Mouse (Mus musculus) CH12.LX (cell line): ENCODE data around the gene Deup1. TPM values are rescaled to one million over a fixed set of nuclear protein-coding genes. Genes with fewer than 3 reads are reported as not detected.

Experiments used
- DNase-seq: peaks from one replicate; pipeline ENCODE4 v3.0.0-alpha.2; 2013; ENCODE audit errors: extremely low read depth
- H3K27ac ChIP-seq: 2 replicates; pipeline ENCODE4 v1.5.1; 2012; ENCODE audit warnings: low read depth, mild to moderate bottlenecking, control low read depth, moderate library complexity; ENCODE audit not compliant: insufficient read depth
- H3K27me3 ChIP-seq: replicated peaks from 2 replicates; pipeline ENCODE3; 2012; ENCODE audit warnings: inconsistent platforms
- H3K36me3 ChIP-seq, 2 experiments: replicated peaks in 1 of 2; 2 replicates each; pipeline versions ENCODE3 to v1.6.1; 2012; ENCODE audit warnings: inconsistent platforms in 1 of 2, low read length in 1 of 2, mild to moderate bottlenecking in 1 of 2, mixed read lengths in 1 of 2, moderate library complexity in 1 of 2; ENCODE audit not compliant: control insufficient read depth in 1 of 2, insufficient read depth in 1 of 2
- H3K4me1 ChIP-seq, 2 experiments: 2 replicates each; pipeline ENCODE4 v1.6.1; 2012; ENCODE audit warnings: inconsistent platforms in 1 of 2, moderate library complexity in 1 of 2; ENCODE audit not compliant: insufficient read depth in 2 of 2, control insufficient read depth in 1 of 2
- H3K4me2 ChIP-seq: 2 replicates; pipeline ENCODE4 v1.6.1; 2012; ENCODE audit warnings: low read depth, mild to moderate bottlenecking, control low read depth; ENCODE audit not compliant: poor library complexity, insufficient read depth, severe bottlenecking
- H3K4me3 ChIP-seq, 3 experiments: fragments of 150-350 bp in 1 of 3; sonication (generic) in 1 of 3; replicated peaks in 1 of 3; 2 replicates each; pipeline versions ENCODE3 to v1.5.1; 2011 to 2012; ENCODE audit warnings: low read depth in 2 of 3, low read length in 2 of 3, mild to moderate bottlenecking in 2 of 3, moderate library complexity in 2 of 3, control low read depth in 1 of 3, improper control_type of control experiment in 1 of 3, inconsistent platforms in 1 of 3, mixed read lengths in 1 of 3; ENCODE audit not compliant: poor library complexity in 1 of 3
- H3K79me2 ChIP-seq: replicated peaks from 2 replicates; pipeline ENCODE4 v1.6.1; 2012; ENCODE audit warnings: mild to moderate bottlenecking, moderate library complexity; ENCODE audit not compliant: control insufficient read depth, poor library complexity, insufficient read depth, severe bottlenecking; ENCODE audit errors: extremely low read depth
- H3K9ac ChIP-seq: 2 replicates; pipeline ENCODE4 v1.6.1; 2012; ENCODE audit warnings: low read depth, mild to moderate bottlenecking, control low read depth, moderate library complexity; ENCODE audit not compliant: insufficient read depth
- H3K9me3 ChIP-seq: replicated peaks from 2 replicates; pipeline ENCODE3; 2012; ENCODE audit warnings: low read length, inconsistent platforms, mixed read lengths
- CHD1 ChIP-seq: IDR thresholded peaks from 2 replicates; pipeline ENCODE4 v1.6.1; 2012; ENCODE audit warnings: low read depth, low read length, improper control_type of control experiment, inconsistent platforms
- CHD2 ChIP-seq: IDR thresholded peaks from 2 replicates; pipeline ENCODE4 v1.6.1; 2011; ENCODE audit warnings: low read length, improper control_type of control experiment
- E2F4 ChIP-seq: IDR thresholded peaks from 2 replicates; pipeline ENCODE4 v1.6.1; 2011; ENCODE audit warnings: low read depth, low read length, improper control_type of control experiment; ENCODE audit not compliant: insufficient replicate concordance
- ETS1 ChIP-seq: conservative IDR thresholded peaks from 2 replicates; pipeline ENCODE4 v1.6.1; 2012; ENCODE audit warnings: low read depth, mild to moderate bottlenecking, inconsistent platforms, low read length, improper control_type of control experiment, moderate library complexity
- GABPA ChIP-seq: IDR thresholded peaks from 2 replicates; pipeline ENCODE4 v1.6.1; 2012; ENCODE audit warnings: low read depth, low read length, improper control_type of control experiment, inconsistent platforms; ENCODE audit not compliant: insufficient replicate concordance
- HCFC1 ChIP-seq: IDR thresholded peaks from 2 replicates; pipeline ENCODE4 v1.6.1; 2012; ENCODE audit warnings: low read depth, mild to moderate bottlenecking, inconsistent platforms, low read length, improper control_type of control experiment
- IRF4 ChIP-seq: IDR thresholded peaks from 2 replicates; pipeline ENCODE4 v1.6.1; 2014; ENCODE audit warnings: low read depth, mild to moderate bottlenecking, inconsistent platforms, low read length, improper control_type of control experiment
- JUN ChIP-seq: IDR thresholded peaks from 2 replicates; pipeline ENCODE4 v1.6.1; 2011; ENCODE audit warnings: low read depth, mild to moderate bottlenecking, low read length, improper control_type of control experiment, moderate library complexity; ENCODE audit not compliant: insufficient read depth
- MAZ ChIP-seq: IDR thresholded peaks from 2 replicates; pipeline ENCODE4 v1.6.1; 2012; ENCODE audit warnings: low read depth, mild to moderate bottlenecking, inconsistent platforms, low read length, improper control_type of control experiment, moderate library complexity
- MEF2A ChIP-seq: IDR thresholded peaks from 2 replicates; pipeline ENCODE4 v1.6.1; 2014; ENCODE audit warnings: low read depth, mild to moderate bottlenecking, inconsistent platforms, low read length, improper control_type of control experiment, borderline replicate concordance
- POLR2A ChIP-seq: IDR thresholded peaks from 2 replicates; pipeline ENCODE4 v1.6.1; 2011; ENCODE audit warnings: low read depth, mild to moderate bottlenecking, improper control_type of control experiment, low read length
- POLR2AphosphoS2 ChIP-seq: IDR thresholded peaks from 2 replicates; pipeline ENCODE4 v1.6.1; 2011; ENCODE audit warnings: low read depth, low read length, improper control_type of control experiment
- SMC3 ChIP-seq: IDR thresholded peaks from 2 replicates; pipeline ENCODE4 v1.6.1; 2011; ENCODE audit warnings: low read depth, low read length, improper control_type of control experiment
- TBP ChIP-seq: conservative IDR thresholded peaks from 2 replicates; pipeline ENCODE4 v1.6.1; 2011; ENCODE audit warnings: low read depth, low read length, improper control_type of control experiment
- TCF12 ChIP-seq: IDR thresholded peaks from 2 replicates; pipeline ENCODE4 v1.6.1; 2014; ENCODE audit warnings: low read depth, mild to moderate bottlenecking, inconsistent platforms, low read length, improper control_type of control experiment
- ZKSCAN1 ChIP-seq: IDR thresholded peaks from 2 replicates; pipeline ENCODE4 v1.6.1; 2012; ENCODE audit warnings: low read depth, inconsistent platforms, low read length, improper control_type of control experiment, borderline replicate concordance
- ZMIZ1 ChIP-seq: IDR thresholded peaks from 2 replicates; pipeline ENCODE4 v1.6.1; 2012; ENCODE audit warnings: low read depth, mild to moderate bottlenecking, inconsistent platforms, low read length, improper control_type of control experiment
- dilution Hi-C: fragments of 300-500 bp; cut with MboI; formaldehyde crosslinking; loops from 2 replicates; pipeline ENCODE4 v1.14.3; 2020; ENCODE audit warnings: low sequenced_read_pairs; ENCODE audit not compliant: extremely low pct_unique_long_range_greater_than_20kb, extremely low pct_ligation_motif_present
- in situ Hi-C: fragments of 300-500 bp; cut with MboI; formaldehyde crosslinking; loops from 3 replicates; pipeline ENCODE4 v1.14.3; 2019; ENCODE audit warnings: low sequenced_read_pairs, low pct_ligation_motif_present, low pct_unique_long_range_greater_than_20kb, mixed read lengths
- polyA plus RNA-seq: library from polyadenylated mRNA; unstranded; fragments of >175 nt; gene quantifications from 2 replicates; pipeline ENCODE4 v1.2.1, GENCODE M21; 2012; ENCODE audit warnings: low read depth; ENCODE audit not compliant: insufficient read length
- total RNA-seq, 2 experiments: library from RNA; depleted of rRNA; stranded (reverse); fragments of 300-350 nt in 1 of 2; fragments of >200 nt in 1 of 2; gene quantifications; 2 replicates each; pipeline ENCODE4 v1.2.3; 2012 to 2014

The Deup1 gene
- total and polyA plus RNA-seq, 3 experiments, result 0.04 to 0.42 (median 0.29) TPM

DNA sequence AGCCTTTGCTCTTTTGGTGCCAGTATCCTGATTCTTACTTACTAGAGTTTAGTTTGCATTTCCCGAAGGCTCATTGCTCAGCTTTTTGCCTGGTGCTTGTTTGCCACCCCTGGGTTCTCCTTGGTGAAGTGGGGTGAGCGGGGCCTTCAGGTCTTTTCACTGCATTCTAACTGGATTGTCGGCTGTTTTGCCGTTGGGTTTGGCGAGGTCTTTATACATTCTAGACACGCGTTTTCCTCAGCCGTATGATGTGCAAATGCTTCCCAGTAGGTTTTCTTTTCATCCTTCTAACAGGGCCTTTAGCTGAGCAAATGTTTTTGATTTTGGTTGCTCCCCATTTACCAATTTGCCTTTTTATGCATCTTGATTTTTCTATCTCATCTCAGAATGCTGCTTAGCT is 74.4 kb downstream of the Deup1 start:
- no peak for DNase-seq
- Histone ChIP-seq H3K27ac (no peak overlapping the region), H3K27me3 (no peaks in the 10 kb centered on the region), H3K4me2 (no peak overlapping the region), H3K36me3 (peaks cover 0 to 7% of the 10 kb centered on the region in 2 experiments), H3K9me3 (peaks cover 6% of the 10 kb centered on the region), H3K79me2 (no peaks in the 10 kb centered on the region), H3K9ac (no peak overlapping the region)
- in situ Hi-C loops, result no loop called here
- dilution Hi-C loops, result no loop called here
- TF ChIP-seq POLR2A, result no peak
- TF ChIP-seq CHD1, result no peak
- no peak for TF ChIP-seq ZMIZ1
- no peak for TF ChIP-seq ETS1
- TF ChIP-seq GABPA, result no peak
- TF ChIP-seq E2F4, result no peak
- TF ChIP-seq SMC3, result no peak
- TF ChIP-seq IRF4, result no peak
- TF ChIP-seq ZKSCAN1, result no peak
- no peak for TF ChIP-seq POLR2AphosphoS2
- TF ChIP-seq, all 38 proteins: peak for 0
- Histone ChIP-seq H3K4me1 (peaks cover 12 to 45% of the 10 kb centered on the region in 2 experiments), H3K4me3 (no peak overlapping the region)

DNA sequence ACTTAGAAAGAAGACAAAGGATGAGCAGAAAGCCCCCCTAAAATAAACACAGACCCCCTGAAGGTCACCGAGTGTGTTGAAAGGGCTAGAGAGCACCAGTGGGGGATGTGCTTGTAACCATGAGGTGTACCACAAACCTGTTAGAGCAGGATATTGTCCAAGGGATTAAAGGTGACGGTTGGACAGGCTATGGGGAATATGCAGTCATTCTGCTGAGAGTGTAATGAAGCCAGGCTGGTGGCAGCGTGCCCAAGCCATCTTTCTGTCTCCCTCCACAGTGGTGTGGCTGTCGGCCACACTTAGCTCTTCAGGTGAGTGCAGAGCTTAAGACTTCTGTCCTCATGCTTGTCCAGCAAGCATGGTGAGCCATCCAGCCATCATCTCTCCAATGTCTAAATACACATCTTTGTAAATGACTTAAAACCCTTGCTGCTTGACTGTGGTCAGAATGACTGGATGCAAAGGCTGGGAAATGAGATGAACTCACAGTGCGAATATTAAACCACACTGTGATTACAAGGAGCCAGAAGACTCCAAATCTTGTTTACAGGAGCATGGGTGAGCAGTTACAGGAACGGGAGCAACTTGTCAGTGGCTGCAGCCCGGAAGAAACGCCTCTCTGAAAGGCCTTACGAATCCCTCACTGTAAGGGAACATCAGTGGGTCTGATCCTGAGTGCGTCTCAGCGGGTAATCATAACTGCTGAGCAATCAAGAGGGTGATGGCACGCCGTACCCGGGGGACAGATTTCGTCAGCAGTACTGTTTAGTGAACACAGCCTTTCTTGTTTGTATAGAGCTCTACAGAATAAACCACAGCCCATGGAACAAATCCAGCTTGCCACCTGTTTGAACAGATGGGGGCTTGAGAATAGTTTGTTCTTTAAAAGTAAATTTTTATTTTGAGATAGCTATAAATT is 75.5 kb downstream of the Deup1 start:
- H3K4me1 ChIP-seq, result peaks cover 12 to 47% of the 10 kb centered on the region in 2 experiments
- peaks cover 6% of the 10 kb centered on the region for H3K9me3 ChIP-seq
- no peak for TF ChIP-seq GABPA
- TF ChIP-seq ZKSCAN1, result no peak
- no peak for TF ChIP-seq CHD2
- TF ChIP-seq MEF2A, result no peak
- no peak for TF ChIP-seq HCFC1
- no peak for TF ChIP-seq E2F4
- no peak for TF ChIP-seq JUN
- no peak for TF ChIP-seq TCF12
- no peak for TF ChIP-seq POLR2A
- no peak for TF ChIP-seq MAZ
- TF ChIP-seq TBP, result no peak
- H3K79me2 ChIP-seq, result no peaks in the 10 kb centered on the region
- H3K27me3 ChIP-seq, result no peaks in the 10 kb centered on the region
- no peak overlapping the region for H3K4me2 ChIP-seq
- no peak overlapping the region for H3K9ac ChIP-seq
- dilution Hi-C loops (no loop called here), in situ Hi-C loops (no loop called here)
- peaks cover 0 to 10% of the 10 kb centered on the region in 2 experiments for H3K36me3 ChIP-seq
- no peak overlapping the region for H3K4me3 ChIP-seq
- DNase-seq, result no peak
- peak overlapping the region; percentile 4; the same call in 1 of the 2 replicates for H3K27ac ChIP-seq
